Mouse (Mus musculus): Measurements from ENCODE around the gene Fam135a. TPM values are rescaled to one million over a fixed set of nuclear protein-coding genes. Genes with fewer than 3 reads are reported as not detected.

Fam135a gene
- 25.0 and 25.2 TPM in 2 replicates for polyA plus RNA-seq (2014; fragmentation: Nextera tagmentation; extraction: Ambion mirVana)

GRCm38 (mm10) chr1:24099926-24100869 is at the start of gene Fam135a:
Gene Fam135a (minus strand): TSS chr1:24100341.
- Histone ChIP-seq H3K36me3 (ENCODE audit: control insufficient read depth, insufficient read depth, low read length) (no peaks in the 10 kb centered on the region), H3K4me1 (ENCODE audit: control insufficient read depth, insufficient read depth, low read length) (peaks cover 3% of the 10 kb centered on the region; the same call in 1 of the 2 replicates), H3K27me3 (ENCODE audit: control insufficient read depth, insufficient read depth, low read length) (no peaks in the 10 kb centered on the region), H3K9me3 (replicated peaks; ENCODE audit: control insufficient read depth, low read length) (no peaks in the 10 kb centered on the region), H3K4me2 (peak within 1 kb of the TSS; percentile 62), H3K27ac (ENCODE audit: low read depth, low read length) (peak within 1 kb of the TSS; percentile 86), H3K9ac (ENCODE audit: low read depth, low read length) (peak within 1 kb of the TSS; percentile 89), H3K4me3 (ENCODE audit: low read depth, low read length) (peak within 1 kb of the TSS; percentile 87)
- peak; percentile 95 for ATAC-seq (replicated peaks; ENCODE audit: insufficient number of reproducible peaks, low FRiP score, low TSS enrichment)
- 2% methylated on average over 71 of the region's 88 CpGs for WGBS (ENCODE audit: insufficient replicate concordance)

- H3K4me1 ChIP-seq (ENCODE audit: control insufficient read depth, insufficient read depth, low read length), result no peaks in the 10 kb centered on the region
- no peak overlapping the region for H3K27ac ChIP-seq (ENCODE audit: low read depth, low read length)
- H3K36me3 ChIP-seq (ENCODE audit: control insufficient read depth, insufficient read depth, low read length), result no peaks in the 10 kb centered on the region
- H3K27me3 ChIP-seq (ENCODE audit: control insufficient read depth, insufficient read depth, low read length), result no peaks in the 10 kb centered on the region
- no peak overlapping the region for H3K9ac ChIP-seq (ENCODE audit: low read depth, low read length)
- H3K4me2 ChIP-seq, result no peak overlapping the region
- no peak for ATAC-seq (replicated peaks; ENCODE audit: insufficient number of reproducible peaks, low FRiP score, low TSS enrichment)
- H3K9me3 ChIP-seq (replicated peaks; ENCODE audit: control insufficient read depth, low read length), result no peaks in the 10 kb centered on the region
- no peak overlapping the region for H3K4me3 ChIP-seq (ENCODE audit: low read depth, low read length)
- 85% methylated on average over 8 of the region's 8 CpGs for WGBS (ENCODE audit: insufficient replicate concordance)
These were observed 43.4 kb upstream of the Fam135a start for GRCm38 (mm10) chr1:24143504-24143903.

GRCm38 (mm10) chr1:24140555-24140954 is 40.4 kb upstream of the Fam135a start:
- H3K27ac ChIP-seq (ENCODE audit: low read depth, low read length), result no peak overlapping the region
- H3K9ac ChIP-seq (ENCODE audit: low read depth, low read length), result no peak overlapping the region
- H3K9me3 ChIP-seq (replicated peaks; ENCODE audit: control insufficient read depth, low read length), result no peaks in the 10 kb centered on the region
- ATAC-seq (replicated peaks; ENCODE audit: insufficient number of reproducible peaks, low FRiP score, low TSS enrichment), result no peak
- no peaks in the 10 kb centered on the region for H3K27me3 ChIP-seq (ENCODE audit: control insufficient read depth, insufficient read depth, low read length)
- H3K4me3 ChIP-seq (ENCODE audit: low read depth, low read length), result no peak overlapping the region
- no peaks in the 10 kb centered on the region for H3K36me3 ChIP-seq (ENCODE audit: control insufficient read depth, insufficient read depth, low read length)
- no peaks in the 10 kb centered on the region for H3K4me1 ChIP-seq (ENCODE audit: control insufficient read depth, insufficient read depth, low read length)
- WGBS (ENCODE audit: insufficient replicate concordance), result 81% methylated on average over 6 of the region's 6 CpGs
- H3K4me2 ChIP-seq, result no peak overlapping the region

GRCm38 (mm10) chr1:24137133-24137532 is 37.0 kb upstream of the Fam135a start:
- no peak overlapping the region for H3K9ac ChIP-seq (ENCODE audit: low read depth, low read length)
- no peaks in the 10 kb centered on the region for H3K36me3 ChIP-seq (ENCODE audit: control insufficient read depth, insufficient read depth, low read length)
- no peak overlapping the region for H3K27ac ChIP-seq (ENCODE audit: low read depth, low read length)
- H3K4me3 ChIP-seq (ENCODE audit: low read depth, low read length), result no peak overlapping the region
- ATAC-seq (replicated peaks; ENCODE audit: insufficient number of reproducible peaks, low FRiP score, low TSS enrichment), result no peak
- no peaks in the 10 kb centered on the region for H3K27me3 ChIP-seq (ENCODE audit: control insufficient read depth, insufficient read depth, low read length)
- H3K4me2 ChIP-seq, result no peak overlapping the region
- 7% methylated on average over 3 of the region's 3 CpGs for WGBS (ENCODE audit: insufficient replicate concordance)
- H3K9me3 ChIP-seq (replicated peaks; ENCODE audit: control insufficient read depth, low read length), result no peaks in the 10 kb centered on the region
- no peaks in the 10 kb centered on the region for H3K4me1 ChIP-seq (ENCODE audit: control insufficient read depth, insufficient read depth, low read length)

- no peaks in the 10 kb centered on the region for H3K4me1 ChIP-seq (ENCODE audit: control insufficient read depth, insufficient read depth, low read length)
- H3K27me3 ChIP-seq (ENCODE audit: control insufficient read depth, insufficient read depth, low read length), result no peaks in the 10 kb centered on the region
- H3K27ac ChIP-seq (ENCODE audit: low read depth, low read length), result no peak overlapping the region
- ATAC-seq (replicated peaks; ENCODE audit: insufficient number of reproducible peaks, low FRiP score, low TSS enrichment), result no peak
- H3K9me3 ChIP-seq (replicated peaks; ENCODE audit: control insufficient read depth, low read length), result no peaks in the 10 kb centered on the region
- H3K9ac ChIP-seq (ENCODE audit: low read depth, low read length), result no peak overlapping the region
- H3K4me2 ChIP-seq, result no peak overlapping the region
- H3K36me3 ChIP-seq (ENCODE audit: control insufficient read depth, insufficient read depth, low read length), result no peaks in the 10 kb centered on the region
- 5% methylated on average over 1 of the region's 1 CpGs for WGBS (ENCODE audit: insufficient replicate concordance)
- H3K4me3 ChIP-seq (ENCODE audit: low read depth, low read length), result no peak overlapping the region
These were observed 34.7 kb upstream of the Fam135a start for GRCm38 (mm10) chr1:24134792-24135191.

GRCm38 (mm10) chr1:24133853-24134252 is 33.7 kb upstream of the Fam135a start:
- no peaks in the 10 kb centered on the region for H3K27me3 ChIP-seq (ENCODE audit: control insufficient read depth, insufficient read depth, low read length)
- 31% methylated on average over 19 of the region's 19 CpGs for WGBS (ENCODE audit: insufficient replicate concordance)
- ATAC-seq (replicated peaks; ENCODE audit: insufficient number of reproducible peaks, low FRiP score, low TSS enrichment), result no peak
- no peaks in the 10 kb centered on the region for H3K9me3 ChIP-seq (replicated peaks; ENCODE audit: control insufficient read depth, low read length)
- no peak overlapping the region for H3K4me3 ChIP-seq (ENCODE audit: low read depth, low read length)
- no peak overlapping the region for H3K27ac ChIP-seq (ENCODE audit: low read depth, low read length)
- H3K36me3 ChIP-seq (ENCODE audit: control insufficient read depth, insufficient read depth, low read length), result no peaks in the 10 kb centered on the region
- H3K4me1 ChIP-seq (ENCODE audit: control insufficient read depth, insufficient read depth, low read length), result no peaks in the 10 kb centered on the region
- no peak overlapping the region for H3K9ac ChIP-seq (ENCODE audit: low read depth, low read length)
- H3K4me2 ChIP-seq, result peak overlapping the region; percentile 32

- Histone ChIP-seq H3K4me2 (no peak overlapping the region), H3K27ac (ENCODE audit: low read depth, low read length) (no peak overlapping the region), H3K27me3 (ENCODE audit: control insufficient read depth, insufficient read depth, low read length) (no peaks in the 10 kb centered on the region), H3K9ac (ENCODE audit: low read depth, low read length) (no peak overlapping the region), H3K36me3 (ENCODE audit: control insufficient read depth, insufficient read depth, low read length) (no peaks in the 10 kb centered on the region), H3K4me3 (ENCODE audit: low read depth, low read length) (no peak overlapping the region), H3K9me3 (replicated peaks; ENCODE audit: control insufficient read depth, low read length) (no peaks in the 10 kb centered on the region), H3K4me1 (ENCODE audit: control insufficient read depth, insufficient read depth, low read length) (no peaks in the 10 kb centered on the region)
- WGBS (ENCODE audit: insufficient replicate concordance), result 67% methylated on average over 6 of the region's 6 CpGs
- ATAC-seq (replicated peaks; ENCODE audit: insufficient number of reproducible peaks, low FRiP score, low TSS enrichment), result no peak
These were observed 27.7 kb upstream of the Fam135a start for GRCm38 (mm10) chr1:24127866-24128265.

- Histone ChIP-seq H3K27ac (ENCODE audit: low read depth, low read length) (no peak overlapping the region), H3K36me3 (ENCODE audit: control insufficient read depth, insufficient read depth, low read length) (no peaks in the 10 kb centered on the region), H3K4me2 (no peak overlapping the region), H3K4me3 (ENCODE audit: low read depth, low read length) (no peak overlapping the region), H3K4me1 (ENCODE audit: control insufficient read depth, insufficient read depth, low read length) (no peaks in the 10 kb centered on the region), H3K9ac (ENCODE audit: low read depth, low read length) (no peak overlapping the region), H3K9me3 (replicated peaks; ENCODE audit: control insufficient read depth, low read length) (no peaks in the 10 kb centered on the region), H3K27me3 (ENCODE audit: control insufficient read depth, insufficient read depth, low read length) (no peaks in the 10 kb centered on the region)
- no peak for ATAC-seq (replicated peaks; ENCODE audit: insufficient number of reproducible peaks, low FRiP score, low TSS enrichment)
- WGBS (ENCODE audit: insufficient replicate concordance), result 81% methylated on average over 3 of the region's 3 CpGs
These were observed 24.5 kb upstream of the Fam135a start for GRCm38 (mm10) chr1:24124610-24125009.

GRCm38 (mm10) chr1:24122582-24122981 is 22.4 kb upstream of the Fam135a start:
- H3K36me3 ChIP-seq (ENCODE audit: control insufficient read depth, insufficient read depth, low read length), result no peaks in the 10 kb centered on the region

More at GRCm38 (mm10) chr1:24122582-24122981, 22.4 kb upstream of the Fam135a start:
- Histone ChIP-seq H3K27ac (ENCODE audit: low read depth, low read length) (no peak overlapping the region), H3K9me3 (replicated peaks; ENCODE audit: control insufficient read depth, low read length) (no peaks in the 10 kb centered on the region), H3K9ac (ENCODE audit: low read depth, low read length) (no peak overlapping the region), H3K27me3 (ENCODE audit: control insufficient read depth, insufficient read depth, low read length) (no peaks in the 10 kb centered on the region), H3K4me3 (ENCODE audit: low read depth, low read length) (no peak overlapping the region), H3K4me2 (no peak overlapping the region), H3K4me1 (ENCODE audit: control insufficient read depth, insufficient read depth, low read length) (no peaks in the 10 kb centered on the region)
- no peak for ATAC-seq (replicated peaks; ENCODE audit: insufficient number of reproducible peaks, low FRiP score, low TSS enrichment)
- 89% methylated on average over 1 of the region's 1 CpGs for WGBS (ENCODE audit: insufficient replicate concordance)

Data from heart, embryonic 11.5 days (tissue).